Mouse (Mus musculus): ENCODE results near the gene Plac8.

DNA sequence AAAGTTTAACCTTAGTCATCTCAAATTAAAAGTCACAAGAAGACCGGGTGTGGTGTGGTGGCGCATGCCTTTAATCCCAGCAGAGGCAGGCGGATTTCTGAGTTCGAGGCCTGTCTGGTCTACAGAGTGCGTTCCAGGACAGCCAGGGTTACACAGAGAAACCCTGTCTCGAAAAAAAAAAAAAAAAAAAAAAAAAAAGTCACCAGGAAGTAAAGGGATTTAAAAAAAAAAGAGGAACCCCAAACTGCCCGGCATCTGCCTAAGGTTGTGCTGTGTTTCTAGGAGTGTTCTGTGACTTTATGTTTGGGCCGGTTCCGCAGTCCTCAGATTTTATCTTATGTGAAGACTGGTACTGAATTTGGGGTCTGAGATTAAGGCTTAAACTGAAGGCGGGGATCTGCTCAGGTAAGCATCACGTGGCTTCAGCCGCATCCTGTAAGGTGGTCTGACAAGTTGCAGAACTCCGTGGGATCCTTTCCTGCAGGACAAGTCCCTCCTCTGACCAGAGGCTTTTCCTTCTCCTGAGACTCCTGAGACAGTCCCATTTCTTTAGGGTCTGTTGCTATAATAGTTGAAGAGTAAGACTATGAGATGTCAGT, 1.9 kb downstream of the Plac8 start:
- TF ChIP-seq POLR2A (IDR thresholded peaks at IDR 0.05; ENCODE audit: borderline replicate concordance, insufficient read depth, low read length) (no peak), CTCF (IDR thresholded peaks at IDR 0.05; ENCODE audit: borderline replicate concordance, insufficient read depth, low read depth, low read length) (no peak)

Data from cerebellum, adult 2 months (tissue).